Mouse (Mus musculus) hindlimb bud, embryonic 11.5 days (tissue): Measurements from ENCODE around the gene Zfp143.
"Not testable (repeated sequence)": the region's sequence is repeated elsewhere in the genome, so short reads cannot be mapped to it uniquely, and the experiment has no call there.

Experiments
- DNase-seq: peaks from one replicate; pipeline ENCODE4 v3.0.0-alpha.2; 2012; ENCODE audit warnings: low read depth, low spot score; ENCODE audit errors: extremely low spot score

Gene Zfp143

DNA sequence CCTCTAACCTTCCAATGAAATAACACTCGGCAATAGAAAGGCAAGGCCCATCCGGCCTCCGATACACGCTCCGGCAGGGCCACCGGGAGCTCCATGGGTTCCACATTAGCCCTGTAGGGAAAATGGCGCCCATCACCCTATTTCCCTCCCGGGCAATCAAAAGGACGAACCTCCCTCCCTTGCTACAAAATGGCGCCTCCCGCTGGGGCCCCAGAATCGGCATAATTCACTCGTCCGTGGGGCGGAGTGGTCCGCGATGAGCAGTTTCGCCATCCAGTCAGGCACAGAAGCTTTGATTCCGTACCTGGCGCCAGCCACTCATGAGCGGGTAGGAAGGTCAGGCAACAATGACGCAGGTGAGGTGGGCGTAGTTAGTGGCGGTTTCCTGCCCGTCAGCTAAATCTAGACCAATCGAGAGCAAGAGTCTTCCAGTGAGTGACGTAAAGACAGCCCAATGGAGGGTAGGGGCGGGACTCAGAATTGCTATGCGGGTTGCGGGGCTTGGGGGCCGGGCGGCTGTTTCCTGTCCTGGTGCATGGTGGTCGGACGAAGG lies at the start of gene Zfp143:
Gene Zfp143, plus strand, starts transcription at position 19 of the 553 bp plus-strand sequence.
- DNase-seq, result peak; percentile 99

DNA sequence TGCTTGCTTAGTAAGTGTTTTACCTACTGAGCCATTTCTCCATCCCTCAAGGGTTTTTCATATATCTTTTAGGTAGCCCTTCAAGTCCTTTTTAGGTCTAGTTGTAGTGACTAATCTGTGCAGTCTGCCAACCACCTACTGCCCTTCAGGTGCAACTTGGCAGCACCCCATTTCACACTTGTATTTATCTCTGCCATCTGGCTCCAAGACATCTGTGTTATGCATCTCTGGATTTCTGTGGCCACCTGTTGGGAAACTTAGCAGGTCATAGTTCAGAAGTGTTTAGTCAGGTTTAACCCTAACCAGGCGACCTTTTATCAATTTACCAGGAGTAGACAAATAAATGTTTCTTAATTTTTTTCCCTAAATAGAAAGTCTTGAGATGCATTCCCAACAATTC lies 49.6 kb upstream of the Zfp143 start:
- DNase-seq, result no peak

DNA sequence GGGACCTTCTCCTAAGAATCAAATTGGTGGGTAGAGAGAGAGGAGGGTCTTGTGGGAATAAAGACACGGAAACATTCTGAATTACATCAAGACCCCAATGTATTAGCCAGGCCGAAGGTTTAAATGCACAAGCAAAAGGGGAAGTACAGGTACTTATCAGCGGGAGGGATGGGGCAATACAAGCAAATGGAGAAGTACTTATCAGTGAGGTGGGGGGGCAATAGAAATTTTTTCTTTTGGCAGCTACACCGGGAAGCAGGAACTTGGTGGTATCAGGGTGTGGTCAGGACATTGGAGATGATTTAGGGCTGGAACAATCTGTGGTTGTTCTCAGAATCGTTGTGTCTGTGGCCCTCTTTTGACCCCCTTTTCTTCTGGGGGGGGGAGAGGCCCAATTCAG lies 46.7 kb upstream of the Zfp143 start:
- no peak for DNase-seq

DNA sequence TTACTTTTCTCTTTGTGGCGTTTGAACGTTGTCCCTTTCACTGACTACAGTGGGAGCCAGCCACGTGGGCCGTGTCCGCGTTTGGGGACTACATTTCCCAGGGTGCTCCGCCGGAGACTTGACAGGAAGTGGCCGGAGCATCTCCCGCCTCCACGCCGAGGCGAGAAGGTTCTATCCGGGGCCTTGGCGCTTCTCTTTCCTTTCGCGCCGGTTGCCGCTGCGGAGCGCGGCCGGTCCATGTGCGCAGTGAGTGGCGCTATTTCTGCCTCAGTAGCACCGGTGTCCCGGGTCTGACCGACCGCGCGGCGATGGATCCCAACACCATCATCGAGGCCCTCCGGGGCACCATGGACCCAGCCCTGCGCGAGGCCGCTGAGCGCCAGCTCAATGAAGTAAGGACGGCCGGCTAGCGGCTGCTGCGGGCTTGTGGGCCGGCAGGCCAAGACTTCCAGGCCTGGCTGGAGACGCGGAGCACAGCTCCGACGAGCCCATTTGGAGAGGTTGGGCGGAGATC lies 42.8 kb upstream of the Zfp143 start, which contains the start of gene Ipo7:
Gene Ipo7, plus strand, starts transcription at position 158 of the 514 bp plus-strand sequence.
- peak; percentile 74 for DNase-seq

DNA sequence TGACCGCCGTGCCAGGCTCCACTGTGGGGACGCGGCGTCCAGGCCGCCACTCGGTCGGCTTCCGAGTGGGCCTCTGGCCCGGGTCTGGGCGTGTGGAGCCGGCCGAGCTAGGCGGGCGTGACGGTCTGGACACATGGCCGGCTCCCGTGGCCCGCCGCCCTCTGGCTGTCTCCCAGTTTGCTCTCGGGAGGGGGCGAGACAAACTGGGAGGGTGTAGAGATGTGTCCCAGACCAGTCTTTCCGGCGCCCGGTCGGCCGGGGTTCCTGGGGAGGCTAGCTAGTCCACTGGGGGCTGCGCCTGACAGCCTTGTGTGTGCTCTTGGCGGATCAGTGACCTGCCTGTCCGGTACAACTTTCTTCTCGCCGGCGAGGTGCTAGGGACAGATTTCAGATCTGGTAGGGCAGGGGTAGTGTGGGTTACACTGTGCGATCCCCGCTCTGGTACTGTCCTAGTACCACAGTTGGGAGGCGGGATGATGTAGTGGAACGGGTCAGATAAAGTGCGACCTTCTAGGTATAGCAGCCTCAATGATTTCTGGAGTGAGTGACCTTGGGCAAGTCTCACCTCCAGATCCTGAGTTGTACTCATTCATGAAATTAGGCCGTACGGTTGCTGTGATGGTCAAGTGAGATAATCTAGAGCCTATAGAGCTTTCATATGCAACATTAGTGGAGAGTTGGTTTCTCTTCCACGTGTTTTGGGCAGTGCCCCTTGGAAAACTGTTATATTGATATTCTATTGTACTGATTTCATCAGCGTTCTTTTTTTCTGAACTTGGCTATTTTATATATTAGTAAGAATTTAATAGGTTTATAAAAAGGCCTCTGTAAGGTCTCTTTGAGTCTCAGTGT lies 42.2 kb upstream of the Zfp143 start:
- DNase-seq, result no peak

DNA sequence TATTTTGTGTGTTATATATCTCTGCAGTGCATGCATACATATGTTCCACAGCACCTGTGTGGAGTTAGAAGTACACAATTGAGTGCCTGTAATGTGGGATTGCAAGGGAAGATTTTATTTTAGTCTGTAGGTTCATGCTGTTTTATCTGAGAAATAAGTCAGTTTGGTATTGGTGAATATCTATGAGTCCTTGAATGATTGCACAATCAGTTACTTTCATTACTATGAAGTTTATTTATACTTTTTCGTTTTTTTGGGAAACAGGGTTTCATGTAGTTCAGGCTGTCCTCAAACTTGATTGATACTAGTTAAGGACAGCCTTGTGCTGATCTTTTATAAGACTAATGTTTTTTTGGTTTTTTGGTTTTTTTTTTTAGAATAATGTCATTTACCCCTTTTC lies 37.5 kb upstream of the Zfp143 start:
- DNase-seq, result no peak

DNA sequence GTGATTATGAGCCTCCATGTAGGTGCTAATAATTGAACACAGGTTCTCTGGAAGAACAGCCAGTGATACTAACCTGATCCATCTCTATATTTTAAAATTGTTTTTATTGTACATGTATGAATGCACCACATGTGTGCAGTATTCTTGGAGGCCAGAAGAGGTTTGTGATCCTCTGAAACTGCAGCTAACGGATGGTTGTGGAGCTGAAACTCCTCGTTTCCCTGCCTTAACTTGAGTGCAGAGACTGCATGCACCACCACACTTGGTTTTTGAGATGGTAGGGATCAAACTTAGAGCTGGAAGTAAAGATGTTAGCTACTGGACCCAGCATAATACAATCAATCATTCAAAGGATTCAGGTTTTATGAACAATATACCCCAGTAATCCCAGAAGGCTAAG lies 34.4 kb upstream of the Zfp143 start:
- DNase-seq, result no peak

DNA sequence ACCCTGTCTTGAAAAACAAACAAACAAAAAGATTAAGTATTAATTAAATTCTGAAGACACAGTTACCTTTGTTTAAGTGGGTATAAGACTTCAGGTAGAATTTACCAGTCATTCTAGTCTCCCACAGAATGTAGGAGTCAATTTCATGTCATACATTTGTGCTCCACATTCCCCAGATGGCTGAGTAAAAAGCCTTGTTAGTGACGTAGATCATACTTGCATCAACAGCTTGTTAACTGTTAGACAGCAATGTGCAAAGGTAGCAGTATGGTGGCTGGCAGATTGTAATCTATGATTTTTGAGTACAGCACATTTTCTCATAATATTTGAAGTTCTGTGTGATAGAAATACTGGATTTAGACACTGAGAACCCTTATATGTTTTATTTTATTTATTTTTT lies 32.2 kb upstream of the Zfp143 start:
- DNase-seq, result no peak

DNA sequence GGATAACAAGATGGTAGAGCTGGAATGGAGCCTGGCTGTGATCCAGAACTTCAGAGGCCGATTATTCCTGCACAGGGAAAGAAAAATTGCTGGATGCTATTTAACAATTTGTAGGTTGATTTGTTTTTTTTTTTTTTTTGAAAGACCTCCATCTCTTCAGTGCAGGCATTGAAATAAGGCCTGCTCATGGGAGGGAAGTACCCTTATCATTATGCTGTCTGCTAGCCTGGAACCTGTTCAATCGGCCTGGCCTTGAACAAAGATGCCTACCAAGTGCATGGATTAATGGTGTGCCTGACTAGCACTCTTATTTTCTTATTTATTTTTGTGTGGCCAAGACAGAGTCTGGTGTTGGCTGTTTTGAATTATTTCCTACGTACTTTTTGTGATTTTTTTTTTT lies 30.7 kb upstream of the Zfp143 start:
- no peak for DNase-seq

DNA sequence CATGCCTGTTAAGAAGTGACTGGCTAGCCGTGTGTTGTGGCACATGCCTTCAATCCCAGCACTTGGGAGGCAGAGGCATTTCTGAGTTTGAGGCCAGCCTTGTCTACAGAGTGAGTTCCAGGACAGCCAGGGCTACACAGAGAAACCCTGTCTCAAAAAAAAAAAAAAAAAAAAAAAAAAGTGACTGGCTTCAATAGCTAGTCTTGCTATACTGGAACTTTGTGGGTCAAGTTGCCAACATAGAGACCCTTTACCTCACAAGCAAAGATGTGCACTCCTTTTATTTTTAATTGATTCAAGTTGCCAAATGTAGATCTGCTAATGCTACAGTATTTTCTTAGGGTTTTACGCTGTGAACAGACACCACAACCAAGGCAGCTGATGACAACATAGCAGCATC lies 3.3 kb upstream of the Zfp143 start:
- DNase-seq, result not testable (repeated sequence)

DNA sequence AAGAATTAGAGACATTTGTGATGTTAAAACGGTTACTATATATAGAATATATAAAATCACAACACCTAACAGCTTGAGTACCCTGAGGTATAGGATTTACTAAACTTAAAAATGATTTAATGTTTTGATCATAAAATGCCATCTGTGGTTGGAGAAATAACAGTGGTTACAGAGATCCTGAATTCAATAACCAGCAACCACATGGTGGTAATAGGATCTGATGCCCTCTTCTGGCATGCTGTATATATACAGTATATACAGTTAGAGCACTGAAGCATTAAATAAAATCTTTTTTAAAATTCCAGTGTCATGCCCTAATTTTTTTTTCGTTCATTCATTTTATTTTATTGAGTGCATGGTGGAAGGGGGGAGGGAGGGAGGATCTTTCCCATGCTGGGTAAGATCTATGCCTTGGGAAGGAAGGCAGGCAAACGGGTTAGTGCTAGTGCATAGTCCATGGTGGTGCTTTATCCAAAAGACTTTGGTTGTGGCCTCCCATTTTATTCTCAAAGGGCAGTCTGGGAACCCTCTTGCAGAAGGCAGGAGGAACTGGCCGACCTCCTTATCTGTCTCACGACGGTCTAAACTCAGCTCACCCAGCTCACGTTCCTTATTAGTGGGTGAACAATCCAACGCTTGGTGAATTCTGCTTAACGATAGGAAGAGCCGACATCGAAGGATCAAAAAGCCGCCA lies 1.8 kb upstream of the Zfp143 start:
- no peak for DNase-seq

DNA sequence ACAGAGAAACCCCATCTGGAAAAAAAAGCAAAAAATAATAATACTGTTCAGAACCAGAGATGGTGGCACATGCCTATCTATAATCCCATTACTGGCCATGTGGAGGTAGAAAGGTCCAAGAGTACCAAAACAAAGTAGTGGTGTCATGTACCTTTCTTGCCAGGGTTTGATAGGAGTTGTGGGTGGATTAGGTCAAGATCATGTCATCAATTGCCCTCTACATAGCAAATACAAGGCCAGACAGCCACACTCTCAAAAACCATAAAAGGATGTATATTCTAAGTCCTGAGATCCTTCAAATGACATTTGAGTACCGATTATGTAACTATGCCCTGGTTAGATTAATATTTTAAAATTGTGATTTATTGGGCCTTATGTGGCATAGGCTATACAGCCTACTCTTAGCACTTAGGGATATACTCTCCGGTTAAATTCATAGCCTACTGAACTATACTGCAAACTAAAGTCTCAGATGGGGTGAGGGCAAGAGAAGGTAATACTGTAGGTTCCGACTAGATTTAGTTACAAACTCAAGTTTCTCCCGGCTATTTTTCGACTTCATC lies 830 bp upstream of the Zfp143 start:
- DNase-seq, result no peak

DNA sequence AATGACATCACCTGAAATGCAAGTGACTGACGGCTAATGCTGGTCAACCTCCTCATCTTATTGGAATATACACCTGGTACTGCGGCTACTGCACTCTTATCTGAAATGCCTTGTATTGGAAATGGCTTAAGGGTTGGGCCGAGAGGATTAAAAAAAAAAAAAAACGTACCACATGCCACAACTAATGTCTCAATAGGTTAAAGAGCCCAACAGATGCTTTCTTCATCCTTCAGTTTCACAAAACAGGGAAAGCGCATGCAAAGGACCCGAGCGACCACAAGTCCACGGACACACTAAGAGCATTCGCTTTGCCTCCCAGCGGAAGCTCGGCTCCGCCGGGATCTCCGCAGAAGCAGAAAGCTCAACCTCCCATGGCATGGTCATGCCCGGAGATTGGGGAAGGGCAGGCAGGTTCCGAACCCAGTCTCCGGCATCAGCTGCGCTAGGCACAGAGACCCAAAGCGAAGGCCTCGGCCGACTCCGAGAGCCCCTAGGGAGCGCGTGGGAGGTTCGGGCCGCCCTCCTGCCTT lies 283 bp upstream of the Zfp143 start:
- no peak for DNase-seq

DNA sequence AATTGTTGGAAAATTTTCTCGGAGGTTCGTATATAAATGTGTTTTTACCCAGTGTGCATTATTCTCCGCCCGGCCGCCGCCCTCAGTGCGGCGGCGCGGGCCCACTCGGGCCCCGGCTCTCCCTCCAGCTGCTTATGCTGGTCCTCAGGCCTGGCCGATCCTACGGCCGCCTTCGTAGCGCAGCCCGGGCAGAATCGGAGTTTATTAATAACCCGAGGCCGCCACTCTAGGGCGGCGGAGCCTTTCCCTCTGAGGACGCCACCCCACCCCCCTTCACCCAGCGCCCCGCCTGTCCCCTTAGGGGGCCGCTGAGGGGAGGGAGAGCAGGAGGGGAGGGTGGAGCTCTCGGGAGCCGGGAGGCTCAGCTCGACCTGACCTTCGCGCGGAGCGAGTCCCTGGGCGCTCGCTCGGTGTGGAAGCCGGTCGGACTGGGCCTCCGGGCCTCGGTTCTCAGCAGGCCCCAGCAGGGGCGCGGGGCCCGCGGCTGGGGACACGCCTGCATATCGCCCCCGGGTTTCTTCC lies 796 bp downstream of the Zfp143 start:
- DNase-seq, result no peak

DNA sequence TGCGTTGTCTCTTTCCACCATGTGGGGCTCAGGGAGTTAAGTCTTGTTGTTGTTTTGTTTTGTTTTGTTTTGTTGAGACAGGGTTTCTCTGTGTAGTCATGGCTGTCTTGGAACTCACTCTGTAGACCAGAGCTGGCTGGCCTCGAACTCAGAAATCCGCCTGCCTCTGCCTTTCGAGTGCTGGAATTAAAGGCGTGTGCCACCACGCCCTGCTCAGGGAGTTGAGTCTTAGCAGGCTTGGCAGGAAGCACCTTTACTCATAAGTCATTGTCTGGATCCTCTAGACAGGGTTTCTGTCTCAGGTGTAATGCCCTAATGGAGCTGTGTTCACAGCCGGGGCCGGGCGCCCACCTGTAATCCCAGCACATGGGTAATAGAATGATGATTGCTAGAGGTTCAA lies 2.7 kb downstream of the Zfp143 start:
- no peak for DNase-seq

DNA sequence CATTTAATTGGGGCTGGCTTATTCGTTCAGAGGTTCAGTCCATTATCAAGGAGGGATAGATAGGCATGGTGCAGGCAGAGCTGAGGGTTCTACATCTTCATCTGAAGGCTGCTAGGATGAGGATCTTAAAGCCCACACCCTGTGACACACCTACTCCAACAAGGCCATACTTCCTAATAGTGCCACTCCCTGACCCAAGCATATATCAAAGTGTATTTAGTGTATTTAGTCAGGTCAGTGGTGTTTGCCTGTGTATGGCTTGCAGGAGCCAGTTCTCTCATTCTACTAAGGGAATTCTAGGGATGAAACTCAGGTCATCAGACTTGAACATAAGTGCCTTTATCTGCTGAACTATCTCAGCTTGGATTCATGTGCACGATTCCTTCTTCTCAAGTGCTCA lies 8.1 kb downstream of the Zfp143 start:
- no peak for DNase-seq

DNA sequence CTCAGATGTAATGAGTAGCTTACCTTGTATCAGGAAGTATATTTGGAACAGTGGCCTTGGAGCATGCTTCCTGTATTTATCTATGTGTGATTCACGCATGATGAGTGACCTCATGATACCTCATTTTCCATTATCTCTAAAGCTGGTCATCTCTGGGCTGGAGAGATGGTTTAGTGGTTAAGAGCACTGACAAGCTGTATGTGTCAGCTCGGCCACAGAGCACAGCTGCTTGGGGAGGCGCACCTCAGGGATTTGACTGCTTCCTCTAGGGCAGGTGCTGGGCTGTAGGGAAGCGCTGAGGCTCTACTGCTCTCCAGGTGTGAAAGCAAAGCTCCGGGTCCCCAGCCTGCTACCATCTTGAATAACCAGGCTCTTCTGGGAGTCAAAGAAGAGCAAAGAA lies 17.2 kb downstream of the Zfp143 start:
- no peak for DNase-seq

DNA sequence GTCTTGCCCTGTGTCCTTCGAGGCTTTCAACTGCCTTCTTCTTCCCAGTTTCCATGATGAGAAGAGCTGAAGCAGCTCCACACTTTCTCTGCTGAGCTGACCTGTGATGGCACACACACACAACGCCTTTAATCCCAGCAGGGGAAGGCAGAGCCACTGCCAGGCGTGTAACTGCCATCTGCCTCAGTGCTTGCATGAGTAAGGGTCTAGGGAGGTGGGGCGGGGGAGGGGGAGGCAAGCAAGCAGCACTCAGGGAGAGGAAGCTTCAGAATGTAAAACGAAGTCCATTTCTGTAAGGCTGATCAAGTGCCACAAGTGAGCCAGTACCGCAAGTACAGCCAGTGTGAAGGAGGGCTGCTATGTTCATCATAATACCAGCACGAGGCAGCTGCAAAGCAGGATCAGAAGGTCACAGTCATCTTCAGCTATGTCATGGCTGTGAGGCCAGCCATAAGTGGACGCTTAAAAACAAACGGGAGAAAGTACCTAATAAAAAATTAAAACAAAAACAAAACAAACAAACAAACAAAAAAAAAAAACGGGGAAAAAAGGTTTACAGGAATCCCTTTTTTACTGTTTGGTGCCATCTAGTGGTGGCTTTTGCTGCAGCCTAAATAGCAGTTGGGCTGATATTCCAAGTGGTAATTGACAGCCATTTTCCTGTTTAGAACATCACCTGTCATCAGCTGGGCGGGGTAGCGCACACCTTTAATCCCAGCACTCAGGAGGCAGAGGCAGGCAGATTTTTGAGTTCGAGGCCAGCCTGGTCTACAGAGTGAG lies 22.6 kb downstream of the Zfp143 start:
- no peak for DNase-seq

DNA sequence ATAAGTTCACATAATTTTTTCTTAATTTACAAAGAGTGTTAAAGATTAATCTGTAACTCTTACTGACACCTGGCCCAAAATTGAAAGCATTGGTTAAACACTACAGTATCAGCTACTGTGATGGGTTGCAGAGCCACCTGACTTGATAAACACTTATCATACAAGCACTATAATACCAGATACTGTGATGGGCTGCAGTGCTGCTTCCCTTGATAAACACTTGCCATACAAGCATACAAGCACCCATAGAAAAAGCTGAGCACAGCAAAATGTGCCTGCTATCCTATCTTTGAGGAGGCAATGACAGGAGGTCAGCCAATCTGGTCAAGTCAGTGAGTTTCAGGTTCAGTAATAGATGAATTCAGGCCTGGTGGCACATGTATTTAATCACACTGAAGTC lies 24.2 kb downstream of the Zfp143 start:
- no peak for DNase-seq

DNA sequence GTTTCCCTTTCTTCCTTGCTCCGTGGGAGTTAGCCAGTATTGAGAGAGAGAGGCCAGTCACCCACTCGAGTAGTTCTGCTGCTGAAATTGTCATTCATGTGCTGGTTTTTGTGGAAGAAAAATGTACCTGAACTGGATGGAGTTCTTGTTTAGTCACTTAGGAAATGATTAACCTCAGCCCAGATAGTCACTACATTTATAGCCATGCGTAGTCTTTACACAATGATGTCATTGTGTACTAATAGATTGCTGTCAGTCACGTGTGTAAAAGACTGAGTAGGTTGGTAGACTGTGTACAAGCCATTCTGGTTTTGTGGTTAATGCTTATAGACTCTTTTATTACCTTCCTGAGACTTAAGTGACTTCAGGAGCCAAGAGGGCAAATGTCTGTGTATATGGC lies 26.9 kb downstream of the Zfp143 start:
- DNase-seq, result no peak
